Comparison of ENCODE assay signal across 22 mouse cellular contexts in genomic region chr11:104674768-104675167, GRCm38 (mm10). TPM values are rescaled to one million over a fixed set of nuclear protein-coding genes. Genes with fewer than 3 reads are reported as not detected.
DNase-seq lines count a peak whose midpoint lies in the region; ATAC-seq lines count a peak whose summit lies in the region.
"Had no signal": no experiment of that assay in that cellular context is flagged by ENCODE, and none has a peak within 500 bp of the region (broad histone marks: within the 10 kb centered on the region; RNA-seq: fewer than 3 reads in every experiment).

No protein-coding gene starts in this region.

- H3K36me3 ChIP-seq in limb, embryonic 15.5 days = no peaks in the 10 kb centered on the region
- no peaks in the 10 kb centered on the region for H3K36me3 ChIP-seq in limb, embryonic 10.5 days
- H3K36me3 ChIP-seq: embryonic facial prominence, embryonic 10.5 days; embryonic facial prominence, embryonic 12.5 days had no signal

- no peak overlapping the region for H3K4me2 ChIP-seq in limb, embryonic 15.5 days
- H3K4me2 ChIP-seq: embryonic facial prominence, embryonic 12.5 days; forebrain, embryonic 13.5 days had no signal

- H3K27me3 ChIP-seq in limb, embryonic 15.5 days = no peaks in the 10 kb centered on the region
- no peaks in the 10 kb centered on the region for H3K27me3 ChIP-seq in limb, embryonic 10.5 days (ENCODE audit: low read depth, poor library complexity, severe bottlenecking)
- H3K27me3 ChIP-seq: embryonic facial prominence, embryonic 12.5 days; forebrain, embryonic 13.5 days had no signal

- H3K9ac ChIP-seq in limb, embryonic 15.5 days = no peak overlapping the region
- H3K9ac ChIP-seq: embryonic facial prominence, embryonic 12.5 days; forebrain, embryonic 13.5 days had no signal

- no peak overlapping the region for H3K27ac ChIP-seq in limb, embryonic 15.5 days
- H3K27ac ChIP-seq in limb, embryonic 10.5 days = no peak overlapping the region
- H3K27ac ChIP-seq: embryonic facial prominence, embryonic 10.5 days; embryonic facial prominence, embryonic 12.5 days; forebrain, embryonic 13.5 days had no signal

- 92% methylated on average over 11 of the region's 11 CpGs for WGBS in limb, embryonic 15.5 days
- WGBS in limb, embryonic 10.5 days = 95% methylated on average over 11 of the region's 11 CpGs

- no peaks in the 10 kb centered on the region for H3K4me1 ChIP-seq in limb, embryonic 15.5 days
- no peaks in the 10 kb centered on the region for H3K4me1 ChIP-seq in limb, embryonic 10.5 days
- H3K4me1 ChIP-seq: embryonic facial prominence, embryonic 10.5 days; embryonic facial prominence, embryonic 12.5 days; forebrain, embryonic 13.5 days had no signal

- no peak for DNase-seq in limb, embryonic 10.5 days (ENCODE audit: low spot score)
- DNase-seq in 416B (ENCODE audit: low read depth) = peak; percentile 46
- DNase-seq in ZHBTc4 (ENCODE audit: low read depth, low spot score) = peak; percentile 41
- DNase-seq in kidney, postnatal 4 days = no peak
- DNase-seq in adrenal gland, adult 8-10 months = no peak
- DNase-seq: adrenal gland, adult 2 months; adrenal gland, postnatal 14 days; adrenal gland, postnatal 36 days; cerebellum, adult 11-12 months; cerebellum, adult 2 months; cerebellum, adult 9-10 months; cerebellum, postnatal 10 days; cerebellum, postnatal 25 days had no signal

- ATAC-seq in limb, embryonic 15.5 days (ENCODE audit: insufficient number of reproducible peaks, low FRiP score, low TSS enrichment, low read depth) = 0 out of 2 replicates have a peak, but pooled peaks have one; percentile 52
- ATAC-seq in megakaryocyte progenitor cell, adult 5-6 weeks (replicated peaks; ENCODE audit: poor library complexity) = peak; percentile 31; the same call in 1 of the 2 replicates
- ATAC-seq: forebrain, embryonic 13.5 days; forebrain, embryonic 16.5 days had no signal

- H3K4me3 ChIP-seq in limb, embryonic 15.5 days = no peak overlapping the region
- no peak overlapping the region for H3K4me3 ChIP-seq in limb, embryonic 10.5 days
- H3K4me3 ChIP-seq: embryonic facial prominence, embryonic 10.5 days; embryonic facial prominence, embryonic 12.5 days; forebrain, embryonic 13.5 days had no signal

- H3K9me3 ChIP-seq in limb, embryonic 15.5 days = no peaks in the 10 kb centered on the region
- no peaks in the 10 kb centered on the region for H3K9me3 ChIP-seq in limb, embryonic 10.5 days (replicated peaks)
- H3K9me3 ChIP-seq: embryonic facial prominence, embryonic 10.5 days; embryonic facial prominence, embryonic 12.5 days; forebrain, embryonic 13.5 days had no signal

RNA-seq across cellular contexts. Expression of gene Gm11639, which starts 10.7 kb away (rescaled TPM):
- 0.02 TPM in 1 of 2 replicates, not detected in the other for polyA plus RNA-seq in limb, embryonic 15.5 days (2015; fragmentation: Nextera tagmentation; extraction: Ambion mirVana)
- polyA plus RNA-seq in limb, embryonic 10.5 days (2016; fragmentation: Nextera tagmentation; extraction: Ambion mirVana) = not detected in 2 replicates
- not detected in 2 replicates for total RNA-seq in megakaryocyte progenitor cell, adult 5-6 weeks (2015)
- total RNA-seq in megakaryocyte progenitor cell, adult 5-6 weeks (2017) = 0.07 TPM in 1 of 2 replicates, not detected in the other
- total RNA-seq in adrenal gland, adult 8-10 months (2022) = under 1 TPM; 0.03 TPM
- total RNA-seq: MEL had no signal
- polyA plus RNA-seq: adrenal gland, adult 2 months; C2C12; embryonic facial prominence, embryonic 10.5 days; forebrain, embryonic 11.5 days; forebrain, embryonic 13.5 days had no signal

Comparison
In these comparisons a context has a peak if more than half of its experiments do, and no peak if none do; other contexts are left out.
1. DNase-seq: peak in 416B (single experiment) and ZHBTc4 (single experiment); none in limb, embryonic 10.5 days (single experiment), kidney, postnatal 4 days (0 of 2) and adrenal gland, adult 8-10 months (single experiment).